Mouse (Mus musculus) duodenum, adult 2 months (tissue): ENCODE measurements around the gene 1500009L16Rik. TPM values are rescaled to one million over a fixed set of nuclear protein-coding genes. Genes with fewer than 3 reads are reported as not detected.

Experiments
- polyA plus RNA-seq: library from polyadenylated mRNA; depleted of rRNA; stranded (reverse); fragments of >200 nt; gene quantifications from 2 replicates; pipeline ENCODE4 v1.2.3, GENCODE M21; 2012; ENCODE audit warnings: low replicate concordance; rRNA removed

Gene 1500009L16Rik
- polyA plus RNA-seq: 0.43 and 0.78 TPM in 2 replicates

DNA sequence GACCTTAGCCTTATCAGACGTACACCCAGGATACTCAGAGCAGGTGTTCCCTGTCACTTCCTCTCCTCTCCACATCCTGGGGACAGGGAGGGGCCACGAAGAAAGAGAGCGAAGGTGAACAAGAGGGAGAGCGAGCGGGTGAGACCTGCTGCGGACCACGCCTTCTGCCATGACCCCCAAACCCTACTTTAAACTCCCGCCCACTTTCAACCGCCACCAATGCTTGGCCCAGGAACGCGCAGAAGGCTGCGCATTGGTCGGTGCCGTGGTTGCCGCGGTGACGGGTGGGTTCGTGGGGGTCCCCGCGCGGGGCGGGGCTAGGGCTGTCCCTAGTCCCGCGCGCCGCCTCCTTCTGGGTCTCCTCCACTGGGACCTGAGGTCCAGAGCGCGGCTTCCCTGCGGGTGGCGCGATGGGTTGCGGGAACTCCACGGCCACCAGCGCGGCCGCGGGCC, at the start of gene 1500009L16Rik:
Gene 1500009L16Rik (plus strand): TSS at position 287 of the 453 bp plus-strand sequence.

Other genes with a start within 250 kb of the 1500009L16Rik start
- gene Aldh1l2, start 188.7 kb upstream of the 1500009L16Rik start, polyA plus RNA-seq: 0.02 and 0.50 TPM in 2 replicates
- 0.30 and 0.32 TPM in 2 replicates for gene Washc4, start 179.1 kb upstream of the 1500009L16Rik start, polyA plus RNA-seq
- gene Appl2, start 74.1 kb upstream of the 1500009L16Rik start, polyA plus RNA-seq: 16.8 and 91.1 TPM in 2 replicates